Mouse (Mus musculus): Measurements from ENCODE around the gene Pafah2. TPM values are rescaled to one million over a fixed set of nuclear protein-coding genes. Genes with fewer than 3 reads are reported as not detected.
"Not testable (repeated sequence)": the region's sequence is repeated elsewhere in the genome, so short reads cannot be mapped to it uniquely, and the experiment has no call there.

The Pafah2 gene
- polyA plus RNA-seq, 1 experiment from 2014 or later = 8.0 TPM

GRCm38 (mm10) chr4:134383750-134384149 lies 12.4 kb upstream of the Pafah2 start, which contains the start of gene Extl1:
Extl1 (minus strand) TSS chr4:134383850.
- WGBS = 93% methylated on average over 2 of the region's 6 CpGs
- peaks cover 12% of the 10 kb centered on the region for H3K4me1 ChIP-seq
- H3K36me3 ChIP-seq; H3K27me3 ChIP-seq (ENCODE audit: insufficient read depth, poor library complexity, severe bottlenecking); H3K4me3 ChIP-seq; H3K27ac ChIP-seq; DNase-seq (ENCODE audit: low spot score); H3K9me3 ChIP-seq: not testable (repeated sequence)

DNA sequence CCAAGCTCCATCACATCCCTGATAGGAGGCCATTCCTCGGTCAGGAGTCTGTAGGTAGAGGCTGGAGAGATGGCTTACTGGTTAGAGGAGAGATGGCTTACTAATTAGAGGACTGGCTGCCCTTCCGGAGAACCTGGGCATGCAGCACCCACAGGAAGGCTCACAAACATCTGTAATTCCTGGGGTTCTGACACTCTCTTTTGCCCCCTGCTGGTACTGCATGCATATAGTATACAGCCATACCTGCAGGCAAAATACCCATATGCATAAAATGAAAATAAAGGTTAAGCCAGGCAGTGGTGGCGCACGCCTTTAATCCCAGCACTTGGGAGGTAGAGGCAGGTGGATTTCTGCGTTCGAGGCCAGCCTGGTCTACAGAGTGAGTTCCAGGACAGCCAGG lies 8.9 kb upstream of the Pafah2 start:
- H3K27ac ChIP-seq = no peak overlapping the region
- H3K4me3 ChIP-seq = no peak overlapping the region
- H3K27me3 ChIP-seq (ENCODE audit: insufficient read depth, poor library complexity, severe bottlenecking) = no peaks in the 10 kb centered on the region
- no peak for DNase-seq (ENCODE audit: low spot score)
- 66% methylated on average over 6 of the region's 6 CpGs for WGBS
- H3K36me3 ChIP-seq = no peaks in the 10 kb centered on the region
- no peaks in the 10 kb centered on the region for H3K9me3 ChIP-seq
- peaks cover under 1% of the 10 kb centered on the region; the same call in 1 of the 2 replicates for H3K4me1 ChIP-seq

- Histone ChIP-seq H3K4me1 (peaks cover 9% of the 10 kb centered on the region; the same call in 1 of the 2 replicates), H3K27me3 (ENCODE audit: insufficient read depth, poor library complexity, severe bottlenecking) (no peaks in the 10 kb centered on the region), H3K27ac (no peak overlapping the region), H3K36me3 (no peaks in the 10 kb centered on the region), H3K4me3 (no peak overlapping the region), H3K9me3 (no peaks in the 10 kb centered on the region)
- WGBS = 20% methylated on average over 5 of the region's 5 CpGs
- DNase-seq (ENCODE audit: low spot score) = no peak
Observed at GRCm38 (mm10) chr4:134388397-134388796, 7.7 kb upstream of the Pafah2 start.

DNA sequence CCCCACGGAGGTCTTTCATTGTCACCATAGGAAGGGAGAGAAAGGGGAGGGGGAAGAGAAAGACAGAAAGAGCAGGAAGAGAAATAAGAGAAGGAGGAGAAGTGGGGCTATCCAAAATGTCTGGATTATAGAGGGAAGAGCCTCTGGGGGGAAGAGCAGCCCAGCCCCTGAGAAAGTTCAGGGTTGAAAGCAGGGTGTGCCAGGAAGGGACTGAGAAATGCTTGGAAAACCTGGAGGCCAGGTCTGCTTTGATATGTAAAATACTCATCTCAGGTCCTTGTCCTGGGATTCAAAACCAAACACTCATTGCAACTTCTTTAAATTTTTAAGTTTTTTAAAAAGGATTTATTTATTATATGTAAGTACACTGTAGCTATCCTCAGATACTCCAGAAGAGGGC lies 4.5 kb upstream of the Pafah2 start:
- Histone ChIP-seq H3K4me1 (peaks cover 12% of the 10 kb centered on the region), H3K4me3 (no peak overlapping the region), H3K9me3 (no peaks in the 10 kb centered on the region), H3K27ac (no peak overlapping the region), H3K27me3 (ENCODE audit: insufficient read depth, poor library complexity, severe bottlenecking) (no peaks in the 10 kb centered on the region), H3K36me3 (no peaks in the 10 kb centered on the region)
- 83% methylated on average over 1 of the region's 1 CpGs for WGBS
- no peak for DNase-seq (ENCODE audit: low spot score)

DNA sequence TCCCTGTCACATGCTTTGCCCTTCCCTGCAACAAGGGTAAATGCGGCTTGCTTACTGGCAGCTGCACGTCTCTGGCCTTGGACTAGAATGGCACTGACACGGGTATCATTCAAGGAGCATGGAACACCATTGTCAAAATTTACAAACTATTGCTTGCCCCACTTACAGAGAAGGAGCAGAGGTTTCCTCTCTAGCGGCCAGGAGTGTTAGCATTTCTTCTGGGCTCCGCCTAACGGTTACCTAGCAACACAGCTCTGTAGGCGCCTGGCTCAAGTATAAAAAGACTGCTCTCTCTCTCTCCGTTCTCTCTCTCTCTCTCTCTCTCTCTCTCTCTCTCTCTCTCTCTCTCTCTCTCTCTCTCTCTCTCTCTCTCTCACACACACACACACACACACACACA lies 3.5 kb upstream of the Pafah2 start:
- no peak for DNase-seq (ENCODE audit: low spot score)
- no peaks in the 10 kb centered on the region for H3K27me3 ChIP-seq (ENCODE audit: insufficient read depth, poor library complexity, severe bottlenecking)
- peak overlapping the region; percentile 22; the same call in 1 of the 2 replicates for H3K4me3 ChIP-seq
- H3K4me1 ChIP-seq = peaks cover 20% of the 10 kb centered on the region
- no peaks in the 10 kb centered on the region for H3K36me3 ChIP-seq
- WGBS = 22% methylated on average over 8 of the region's 8 CpGs
- no peak overlapping the region; the same call in 1 of the 2 replicates for H3K27ac ChIP-seq
- no peaks in the 10 kb centered on the region for H3K9me3 ChIP-seq

GRCm38 (mm10) chr4:134393026-134393425 lies 3.1 kb upstream of the Pafah2 start:
- no peaks in the 10 kb centered on the region for H3K27me3 ChIP-seq (ENCODE audit: insufficient read depth, poor library complexity, severe bottlenecking)
- H3K4me3 ChIP-seq = peak overlapping the region; percentile 22; the same call in 1 of the 2 replicates
- no peaks in the 10 kb centered on the region for H3K36me3 ChIP-seq
- WGBS = 26% methylated on average over 12 of the region's 12 CpGs
- peaks cover 20% of the 10 kb centered on the region for H3K4me1 ChIP-seq
- no peaks in the 10 kb centered on the region for H3K9me3 ChIP-seq
- H3K27ac ChIP-seq = no peak overlapping the region; the same call in 1 of the 2 replicates
- no peak for DNase-seq (ENCODE audit: low spot score)

- H3K4me3 ChIP-seq = no peak overlapping the region
- no peaks in the 10 kb centered on the region for H3K27me3 ChIP-seq (ENCODE audit: insufficient read depth, poor library complexity, severe bottlenecking)
- peaks cover 20% of the 10 kb centered on the region for H3K4me1 ChIP-seq
- no peaks in the 10 kb centered on the region for H3K9me3 ChIP-seq
- no peak for DNase-seq (ENCODE audit: low spot score)
- H3K27ac ChIP-seq = no peak overlapping the region
- H3K36me3 ChIP-seq = no peaks in the 10 kb centered on the region
- 89% methylated on average over 7 of the region's 7 CpGs for WGBS
Observed at GRCm38 (mm10) chr4:134395142-134395541, 978 bp upstream of the Pafah2 start.

- 34% methylated on average over 7 of the region's 7 CpGs for WGBS
- DNase-seq (ENCODE audit: low spot score) = no peak
- Histone ChIP-seq H3K27ac (peak overlapping the region; percentile 90), H3K4me1 (peaks cover 35% of the 10 kb centered on the region), H3K36me3 (no peaks in the 10 kb centered on the region), H3K9me3 (no peaks in the 10 kb centered on the region), H3K27me3 (ENCODE audit: insufficient read depth, poor library complexity, severe bottlenecking) (no peaks in the 10 kb centered on the region), H3K4me3 (peak overlapping the region; percentile 69)
Observed at GRCm38 (mm10) chr4:134397121-134397520, 1.0 kb downstream of the Pafah2 start.

- Histone ChIP-seq H3K4me3 (no peak overlapping the region), H3K27ac (no peak overlapping the region), H3K4me1 (peaks cover 36% of the 10 kb centered on the region), H3K9me3 (no peaks in the 10 kb centered on the region), H3K27me3 (ENCODE audit: insufficient read depth, poor library complexity, severe bottlenecking) (peaks cover under 1% of the 10 kb centered on the region; the same call in 1 of the 2 replicates), H3K36me3 (no peaks in the 10 kb centered on the region)
- no peak for DNase-seq (ENCODE audit: low spot score)
- whole genome bisulfite sequencing = 89% methylated on average over 9 of the region's 9 CpGs
Observed at GRCm38 (mm10) chr4:134397732-134398131, 1.6 kb downstream of the Pafah2 start.

- WGBS = 46% methylated on average over 5 of the region's 5 CpGs
- no peak for DNase-seq (ENCODE audit: low spot score)
- peaks cover 45% of the 10 kb centered on the region for H3K4me1 ChIP-seq
- H3K9me3 ChIP-seq = no peaks in the 10 kb centered on the region
- peaks cover 6% of the 10 kb centered on the region; the same call in 1 of the 2 replicates for H3K27me3 ChIP-seq (ENCODE audit: insufficient read depth, poor library complexity, severe bottlenecking)
- no peak overlapping the region for H3K4me3 ChIP-seq
- H3K36me3 ChIP-seq = no peaks in the 10 kb centered on the region
- no peak overlapping the region for H3K27ac ChIP-seq
Observed at GRCm38 (mm10) chr4:134400206-134400605, 4.1 kb downstream of the Pafah2 start.

GRCm38 (mm10) chr4:134401181-134401661 lies 5.1 kb downstream of the Pafah2 start:
- H3K9me3 ChIP-seq = no peaks in the 10 kb centered on the region
- peaks cover 6% of the 10 kb centered on the region; the same call in 1 of the 2 replicates for H3K27me3 ChIP-seq (ENCODE audit: insufficient read depth, poor library complexity, severe bottlenecking)
- H3K4me3 ChIP-seq = peak overlapping the region; percentile 56
- H3K27ac ChIP-seq = peak overlapping the region; percentile 23
- DNase-seq (ENCODE audit: low spot score) = peak; percentile 85
- 8% methylated on average over 19 of the region's 19 CpGs for WGBS
- peaks cover 45% of the 10 kb centered on the region for H3K4me1 ChIP-seq
- no peaks in the 10 kb centered on the region for H3K36me3 ChIP-seq

- peak overlapping the region; percentile 56 for H3K4me3 ChIP-seq
- WGBS = 65% methylated on average over 16 of the region's 16 CpGs
Observed at GRCm38 (mm10) chr4:134401856-134402570, 5.9 kb downstream of the Pafah2 start.

DNA sequence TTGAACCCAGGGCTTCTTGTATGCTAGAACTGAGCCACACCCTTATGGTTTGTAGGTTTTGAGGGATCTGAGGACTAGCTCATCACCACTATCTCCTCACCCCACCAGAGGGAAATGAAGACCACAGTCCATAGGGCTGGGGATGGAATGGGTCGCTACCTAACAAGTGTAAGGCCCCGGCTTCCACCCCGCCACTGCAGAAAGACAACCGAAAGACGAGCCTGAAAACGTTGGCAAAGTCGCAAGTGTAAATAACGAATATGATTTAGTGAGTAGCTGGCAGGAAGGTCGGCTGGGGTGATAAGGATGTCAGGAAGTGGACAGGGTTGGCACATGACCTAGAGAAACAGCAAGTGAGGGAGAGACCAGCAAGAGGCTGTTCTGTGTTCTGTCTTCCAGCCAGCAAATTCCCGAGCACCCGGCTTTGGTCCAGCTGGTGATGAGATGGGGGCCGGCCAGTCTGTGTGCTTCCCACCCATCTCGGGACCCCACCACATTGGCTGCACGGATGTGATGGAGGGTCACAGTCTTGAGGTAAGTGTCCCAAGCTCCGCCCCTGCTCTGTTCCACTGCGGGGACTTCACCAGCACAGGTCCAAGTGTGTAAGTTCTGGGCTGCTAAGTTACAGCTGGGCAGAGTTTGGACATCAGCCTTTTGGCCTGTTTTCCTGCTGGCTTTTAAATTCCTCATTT lies 6.6 kb downstream of the Pafah2 start:
- Histone ChIP-seq H3K4me1 (peaks cover 36% of the 10 kb centered on the region), H3K4me3 (no peak overlapping the region), H3K27me3 (ENCODE audit: insufficient read depth, poor library complexity, severe bottlenecking) (peaks cover 6% of the 10 kb centered on the region; the same call in 1 of the 2 replicates), H3K27ac (no peak overlapping the region), H3K36me3 (no peaks in the 10 kb centered on the region), H3K9me3 (no peaks in the 10 kb centered on the region)
- no peak for DNase-seq (ENCODE audit: low spot score)
- 62% methylated on average over 16 of the region's 16 CpGs for whole genome bisulfite sequencing

More at GRCm38 (mm10) chr4:134401856-134402570, 5.9 kb downstream of the Pafah2 start:
- no peaks in the 10 kb centered on the region for H3K9me3 ChIP-seq
- no peaks in the 10 kb centered on the region for H3K36me3 ChIP-seq
- H3K27me3 ChIP-seq (ENCODE audit: insufficient read depth, poor library complexity, severe bottlenecking) = peaks cover 6% of the 10 kb centered on the region; the same call in 1 of the 2 replicates
- H3K4me1 ChIP-seq = peaks cover 38% of the 10 kb centered on the region
- peak overlapping the region; percentile 23; the same call in 1 of the 2 replicates for H3K27ac ChIP-seq
- no peak for DNase-seq (ENCODE audit: low spot score)
